Mouse (Mus musculus) heart, embryonic 12.5 days (tissue): ENCODE results near the gene Trpv2. TPM values are rescaled to one million over a fixed set of nuclear protein-coding genes. Genes with fewer than 3 reads are reported as not detected.

Source experiments
- ATAC-seq: fragments of 200-750 bp; cut with Nextera tagmentation; 2 replicates; pipeline ENCODE4 v1.8.0; 2017; ENCODE audit warnings: moderate TSS enrichment, moderate library complexity; ENCODE audit not compliant: insufficient number of reproducible peaks, low FRiP score
- H3K27ac ChIP-seq: fragments of 300-500 bp; sonication (generic); 2 replicates; pipeline ENCODE4 v1.5.1; 2016; ENCODE audit warnings: mild to moderate bottlenecking, moderate library complexity; ENCODE audit not compliant: poor library complexity, severe bottlenecking
- H3K27me3 ChIP-seq: fragments of 300-500 bp; sonication (generic); replicated peaks from 2 replicates; pipeline ENCODE4 v1.6.1; 2016; ENCODE audit warnings: mild to moderate bottlenecking, moderate library complexity
- H3K36me3 ChIP-seq: fragments of 300-500 bp; sonication (generic); 2 replicates; pipeline ENCODE4 v1.6.1; 2016; ENCODE audit warnings: mild to moderate bottlenecking, moderate library complexity
- H3K4me1 ChIP-seq: fragments of 300-500 bp; sonication (generic); replicated peaks from 2 replicates; pipeline ENCODE4 v1.6.1; 2016; ENCODE audit warnings: mild to moderate bottlenecking
- H3K4me2 ChIP-seq: fragments of 300-500 bp; sonication (generic); 2 replicates; pipeline ENCODE4 v1.6.1; 2016; ENCODE audit warnings: mild to moderate bottlenecking, moderate library complexity
- H3K4me3 ChIP-seq: fragments of 300-500 bp; sonication (generic); 2 replicates; pipeline ENCODE4 v1.5.1; 2016; ENCODE audit warnings: mild to moderate bottlenecking
- H3K9ac ChIP-seq: fragments of 300-500 bp; sonication (generic); 2 replicates; pipeline ENCODE4 v1.6.1; 2016; ENCODE audit warnings: mild to moderate bottlenecking, moderate library complexity
- H3K9me3 ChIP-seq: fragments of 300-500 bp; sonication (generic); replicated peaks from 2 replicates; pipeline ENCODE4 v1.6.1; 2016; ENCODE audit warnings: mild to moderate bottlenecking, moderate library complexity
- WGBS: fragments of 180-500 bp; shearing (Covaris S2); methylation state at CpG from one replicate; pipeline ENCODE4 v1.1.7; 2016; 5-methylcytosine and 5-hydroxymethylcytosine counted together
- polyA plus RNA-seq: library from polyadenylated mRNA; unstranded; fragments of >200 nt; fragmentation: Nextera tagmentation; extraction: Ambion mirVana; gene quantifications from 2 replicates; pipeline ENCODE4 v1.2.1, GENCODE M21; 2016

Gene Trpv2
- polyA plus RNA-seq, 1 experiment from 2014 or later = 4.6 TPM

DNA sequence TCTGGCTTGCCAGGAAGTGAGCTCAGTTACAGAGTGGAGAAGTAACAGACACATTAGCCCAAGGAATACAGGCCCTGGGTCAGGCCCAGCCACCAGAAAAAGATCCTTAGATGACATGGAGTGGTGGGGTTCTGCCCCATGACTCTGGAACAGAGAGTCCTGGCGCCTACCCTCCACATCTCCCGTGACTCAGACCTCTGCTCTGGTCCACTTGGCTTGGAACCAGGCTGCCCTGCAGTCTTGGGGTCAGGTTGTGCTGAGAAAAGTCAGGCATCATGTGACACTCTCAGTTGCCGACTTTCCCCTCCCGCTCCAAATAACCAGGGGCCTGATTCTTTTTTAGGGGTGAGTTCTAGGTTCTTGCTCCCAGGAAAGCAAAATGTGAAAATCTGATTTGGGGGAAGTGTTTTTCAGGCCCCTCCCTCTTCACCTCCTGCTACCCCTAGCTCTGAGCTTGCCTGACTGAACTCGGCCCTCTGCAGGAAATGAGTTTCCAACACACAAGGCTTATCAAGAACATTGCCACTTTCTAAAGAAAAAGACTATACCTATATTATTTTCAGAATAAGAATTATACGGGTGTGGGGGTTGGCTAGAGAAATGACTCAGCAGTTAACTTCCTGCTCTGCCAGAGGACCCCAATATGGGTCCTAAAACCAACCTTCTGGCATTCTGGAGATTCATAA lies 15.2 kb upstream of the Trpv2 start:
- no peak overlapping the region for H3K4me3 ChIP-seq
- peaks cover 12% of the 10 kb centered on the region for H3K36me3 ChIP-seq
- 33% methylated on average over 6 of the region's 6 CpGs for WGBS
- ATAC-seq = no peak
- H3K4me1 ChIP-seq = peaks cover 22% of the 10 kb centered on the region
- no peaks in the 10 kb centered on the region for H3K9me3 ChIP-seq
- no peak overlapping the region for H3K27ac ChIP-seq
- no peaks in the 10 kb centered on the region for H3K27me3 ChIP-seq
- H3K4me2 ChIP-seq = no peak overlapping the region
- no peak overlapping the region for H3K9ac ChIP-seq

DNA sequence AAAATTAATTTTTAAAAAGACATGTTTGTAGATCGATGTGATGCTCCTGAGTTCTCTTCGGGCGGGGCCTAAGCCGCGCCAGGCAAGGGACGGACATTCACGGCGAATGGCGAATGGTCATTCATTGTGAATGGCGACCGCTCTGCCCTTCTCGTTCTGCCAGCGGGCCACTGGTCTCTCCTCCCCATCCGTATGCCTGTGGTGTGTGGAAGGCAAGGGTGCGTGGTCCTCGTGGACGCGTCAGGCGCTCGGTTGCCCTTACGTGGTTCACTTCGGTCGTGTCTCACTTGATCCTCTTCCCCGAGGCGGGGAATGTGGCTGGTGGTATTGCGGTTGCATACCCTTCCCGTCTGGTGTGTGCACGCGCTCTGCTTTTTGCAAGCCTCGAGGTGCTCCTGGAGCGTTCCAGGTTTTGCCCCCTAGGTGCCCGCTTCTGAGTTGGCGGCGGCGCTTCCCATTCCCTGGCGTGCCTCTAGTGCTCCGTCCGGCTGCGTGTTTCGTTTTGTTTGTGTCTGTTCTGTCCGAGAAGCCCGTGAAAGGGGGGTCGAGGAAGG lies 13.7 kb upstream of the Trpv2 start:
- Histone ChIP-seq H3K27me3 (no peaks in the 10 kb centered on the region), H3K4me1 (peaks cover 10% of the 10 kb centered on the region), H3K27ac (no peak overlapping the region), H3K4me2 (peak overlapping the region; percentile 90), H3K9me3 (no peaks in the 10 kb centered on the region), H3K36me3 (no peaks in the 10 kb centered on the region), H3K9ac (peak overlapping the region; percentile 66), H3K4me3 (peak overlapping the region; percentile 46)
- WGBS = 27% methylated on average over 43 of the region's 43 CpGs
- ATAC-seq = no peak

DNA sequence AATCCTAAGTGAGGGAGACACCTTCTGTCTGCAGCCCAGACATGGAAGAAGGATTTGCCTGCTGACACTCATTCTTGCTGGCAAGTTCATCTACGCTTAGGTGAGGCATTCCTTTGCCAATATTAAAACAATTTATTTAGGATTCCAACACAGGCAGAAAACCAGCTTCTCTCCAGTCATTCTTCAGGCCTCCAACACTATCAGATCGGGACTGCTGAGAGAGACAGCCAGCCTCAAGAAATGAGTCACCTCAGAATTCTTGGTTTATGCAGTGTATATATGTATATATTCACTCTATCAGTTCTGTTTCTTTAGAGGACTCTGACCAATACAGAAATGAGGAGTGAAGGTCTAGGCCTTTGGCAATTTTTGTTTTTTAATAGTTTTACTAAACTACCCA lies 10.7 kb upstream of the Trpv2 start:
- no peak overlapping the region for H3K4me2 ChIP-seq
- no peak overlapping the region for H3K27ac ChIP-seq
- WGBS = 81% methylated on average over 2 of the region's 2 CpGs
- peaks cover 10% of the 10 kb centered on the region for H3K4me1 ChIP-seq
- ATAC-seq = no peak
- H3K4me3 ChIP-seq = no peak overlapping the region
- no peaks in the 10 kb centered on the region for H3K9me3 ChIP-seq
- H3K9ac ChIP-seq = no peak overlapping the region
- H3K27me3 ChIP-seq = no peaks in the 10 kb centered on the region
- no peaks in the 10 kb centered on the region for H3K36me3 ChIP-seq

DNA sequence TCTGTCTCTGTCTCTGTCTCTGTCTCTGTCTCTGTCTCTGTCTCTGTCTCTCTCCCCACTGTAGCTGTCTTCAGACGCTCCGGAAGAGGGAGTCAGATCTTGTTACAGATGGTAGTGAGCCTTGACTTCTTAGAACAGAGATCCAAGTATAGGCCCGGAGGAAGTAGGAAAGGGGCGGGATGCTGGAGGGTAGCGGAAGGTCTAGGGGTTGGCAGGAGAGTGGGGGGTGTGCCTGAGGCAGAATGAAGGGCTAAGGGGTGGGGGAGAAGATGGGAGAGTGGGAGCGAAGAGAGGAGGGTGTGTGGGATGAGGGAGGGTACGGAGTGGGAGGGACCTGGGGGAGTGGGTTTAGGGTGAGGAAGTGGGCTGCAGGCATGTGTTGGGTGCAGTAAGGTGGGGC lies 8.5 kb upstream of the Trpv2 start:
- WGBS = 57% methylated on average over 7 of the region's 7 CpGs
- H3K4me2 ChIP-seq = no peak overlapping the region
- no peak for ATAC-seq
- no peaks in the 10 kb centered on the region for H3K36me3 ChIP-seq
- H3K27me3 ChIP-seq = no peaks in the 10 kb centered on the region
- H3K27ac ChIP-seq = no peak overlapping the region
- no peak overlapping the region for H3K4me3 ChIP-seq
- H3K9ac ChIP-seq = no peak overlapping the region
- H3K9me3 ChIP-seq = no peaks in the 10 kb centered on the region
- H3K4me1 ChIP-seq = no peaks in the 10 kb centered on the region

DNA sequence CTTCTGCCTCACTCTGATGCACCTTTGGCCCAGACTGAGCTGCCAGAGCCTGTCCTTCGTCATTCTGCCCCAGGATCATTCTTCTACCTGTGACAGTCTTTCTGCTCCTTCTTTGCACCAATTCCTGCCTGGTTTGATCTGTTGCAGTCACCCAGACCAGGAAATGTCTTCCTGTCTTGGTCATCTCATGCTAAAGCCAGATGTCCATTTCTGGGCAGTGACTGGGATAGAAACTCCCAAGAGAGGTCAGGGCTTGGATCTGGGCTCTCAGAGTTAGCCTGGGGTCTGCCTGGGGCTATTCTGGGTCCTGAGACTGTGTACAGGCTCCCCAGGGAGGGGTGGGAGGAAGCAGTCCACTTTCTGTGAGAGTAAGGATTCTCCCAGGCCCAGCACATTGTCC lies 8.1 kb upstream of the Trpv2 start:
- Histone ChIP-seq H3K4me3 (no peak overlapping the region), H3K27ac (no peak overlapping the region), H3K36me3 (no peaks in the 10 kb centered on the region), H3K27me3 (no peaks in the 10 kb centered on the region), H3K4me2 (no peak overlapping the region), H3K9ac (no peak overlapping the region), H3K4me1 (no peaks in the 10 kb centered on the region), H3K9me3 (no peaks in the 10 kb centered on the region)
- no peak for ATAC-seq
- 58% methylated on average over 1 of the region's 1 CpGs for WGBS

DNA sequence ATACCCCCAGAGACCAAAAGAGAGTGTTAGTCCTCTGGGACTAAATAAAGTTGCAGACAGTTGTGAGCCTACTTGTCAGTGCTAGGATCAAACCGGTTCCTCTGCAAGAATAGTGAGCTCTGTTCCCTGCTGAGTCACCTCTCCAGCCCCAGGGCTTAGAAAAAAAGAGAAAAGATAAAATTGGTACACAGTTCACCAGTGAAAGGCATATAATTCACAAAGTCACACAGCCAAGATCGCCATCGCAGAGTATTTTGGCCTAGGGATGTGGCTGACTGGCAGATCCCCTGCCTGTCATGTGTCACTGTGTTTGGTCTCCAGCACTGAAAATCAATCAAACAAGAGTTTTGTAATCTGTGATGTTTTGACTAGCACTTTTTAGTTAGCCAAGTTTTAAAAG lies 6.0 kb upstream of the Trpv2 start:
- Histone ChIP-seq H3K4me3 (no peak overlapping the region), H3K9ac (no peak overlapping the region), H3K27me3 (no peaks in the 10 kb centered on the region), H3K36me3 (no peaks in the 10 kb centered on the region), H3K4me2 (no peak overlapping the region), H3K9me3 (no peaks in the 10 kb centered on the region), H3K4me1 (no peaks in the 10 kb centered on the region), H3K27ac (no peak overlapping the region)
- ATAC-seq = no peak
- WGBS = 72% methylated on average over 3 of the region's 3 CpGs

DNA sequence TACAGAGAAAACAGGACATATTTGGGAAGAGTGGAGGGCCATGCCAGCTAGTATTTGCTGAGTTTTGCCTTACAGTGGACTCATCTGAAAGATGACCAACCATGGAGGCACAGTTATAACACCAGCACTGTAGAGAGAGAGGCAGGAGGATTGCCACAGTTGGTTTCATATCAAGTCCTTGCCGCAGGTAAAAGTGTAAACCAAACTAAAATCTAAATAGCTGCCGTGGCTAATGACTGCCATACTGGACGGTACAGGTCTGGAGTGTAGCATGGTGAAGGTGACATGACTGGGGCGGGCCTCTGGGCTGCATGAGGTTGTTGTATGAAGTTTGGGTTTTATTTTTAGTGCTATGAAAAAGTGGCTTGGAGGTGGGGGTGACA lies 408 bp downstream of the Trpv2 start:
- H3K9me3 ChIP-seq = no peaks in the 10 kb centered on the region
- no peaks in the 10 kb centered on the region for H3K27me3 ChIP-seq
- no peak overlapping the region for H3K4me3 ChIP-seq
- peaks cover 17% of the 10 kb centered on the region for H3K4me1 ChIP-seq
- no peak overlapping the region for H3K4me2 ChIP-seq
- no peak overlapping the region for H3K9ac ChIP-seq
- H3K36me3 ChIP-seq = no peaks in the 10 kb centered on the region
- WGBS = 76% methylated on average over 4 of the region's 4 CpGs
- no peak overlapping the region for H3K27ac ChIP-seq
- ATAC-seq = no peak

DNA sequence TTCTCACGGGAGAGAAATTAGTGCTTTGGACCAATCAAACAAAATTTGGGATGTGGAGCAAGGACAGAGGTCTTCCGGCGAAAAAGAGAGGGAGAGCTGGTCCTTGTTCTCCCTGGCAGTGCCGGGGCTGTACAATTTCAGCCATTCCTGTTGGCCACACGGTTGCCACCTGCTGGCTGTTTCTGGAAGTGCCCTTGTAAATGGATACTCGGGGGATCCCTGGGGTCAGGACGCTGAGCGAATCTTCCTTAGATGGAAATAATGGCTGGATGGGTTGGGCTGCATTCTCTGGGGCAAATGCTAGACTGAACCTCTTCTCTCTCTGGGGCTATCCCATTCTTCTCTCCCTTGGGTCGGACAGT lies 992 bp downstream of the Trpv2 start:
- WGBS = 3% methylated on average over 9 of the region's 9 CpGs
- Histone ChIP-seq H3K27ac (no peak overlapping the region), H3K4me1 (peaks cover 17% of the 10 kb centered on the region), H3K27me3 (no peaks in the 10 kb centered on the region), H3K9me3 (no peaks in the 10 kb centered on the region), H3K4me2 (peak overlapping the region; percentile 97), H3K36me3 (no peaks in the 10 kb centered on the region), H3K9ac (peak overlapping the region; percentile 63), H3K4me3 (peak overlapping the region; percentile 56)
- ATAC-seq = peak; percentile 73

DNA sequence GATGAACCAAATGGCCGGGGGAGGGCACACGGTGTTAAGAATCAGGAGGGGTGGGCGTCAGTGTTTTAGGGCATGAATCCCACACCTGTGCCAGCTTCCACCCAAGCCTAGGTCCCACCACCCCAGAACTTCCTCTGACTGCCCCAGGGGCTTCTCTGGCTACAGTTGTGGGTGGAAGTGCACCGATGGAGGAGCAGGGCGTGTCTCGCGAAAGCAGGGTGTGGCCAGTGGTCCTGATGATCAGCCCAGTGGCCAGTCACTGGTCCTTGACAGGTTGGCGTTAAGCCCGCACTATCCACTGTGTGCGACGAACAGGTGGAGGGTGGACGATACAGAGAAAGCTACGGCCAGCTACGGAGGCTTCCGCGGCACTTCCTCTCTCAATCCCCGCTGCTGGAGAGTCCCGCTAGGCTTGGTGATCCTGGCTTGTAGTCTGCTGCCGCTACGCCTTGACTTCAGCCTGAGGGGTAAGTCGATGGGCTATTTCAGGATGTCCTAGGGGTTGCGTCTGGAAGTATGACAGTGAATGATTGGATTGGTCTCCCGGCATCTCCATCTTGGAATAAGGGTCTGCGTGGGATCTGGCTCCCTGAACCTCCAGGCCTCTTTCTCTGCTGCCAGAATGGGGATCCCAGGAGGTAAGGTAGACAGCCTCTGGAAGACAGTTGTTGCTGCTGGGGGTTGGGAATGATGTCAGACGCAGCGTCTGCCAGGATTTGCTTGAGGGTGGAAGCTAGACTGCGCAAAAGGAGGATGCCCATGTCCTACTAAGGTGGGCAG lies 1.6 kb downstream of the Trpv2 start:
- H3K9ac ChIP-seq = peak overlapping the region; percentile 63
- H3K4me3 ChIP-seq = peak overlapping the region; percentile 56
- 5% methylated on average over 27 of the region's 27 CpGs for WGBS
- ATAC-seq = peak; percentile 72
- no peaks in the 10 kb centered on the region for H3K27me3 ChIP-seq
- peak overlapping the region; percentile 97 for H3K4me2 ChIP-seq
- no peaks in the 10 kb centered on the region for H3K36me3 ChIP-seq
- H3K9me3 ChIP-seq = no peaks in the 10 kb centered on the region
- peaks cover 17% of the 10 kb centered on the region for H3K4me1 ChIP-seq
- no peak overlapping the region for H3K27ac ChIP-seq

DNA sequence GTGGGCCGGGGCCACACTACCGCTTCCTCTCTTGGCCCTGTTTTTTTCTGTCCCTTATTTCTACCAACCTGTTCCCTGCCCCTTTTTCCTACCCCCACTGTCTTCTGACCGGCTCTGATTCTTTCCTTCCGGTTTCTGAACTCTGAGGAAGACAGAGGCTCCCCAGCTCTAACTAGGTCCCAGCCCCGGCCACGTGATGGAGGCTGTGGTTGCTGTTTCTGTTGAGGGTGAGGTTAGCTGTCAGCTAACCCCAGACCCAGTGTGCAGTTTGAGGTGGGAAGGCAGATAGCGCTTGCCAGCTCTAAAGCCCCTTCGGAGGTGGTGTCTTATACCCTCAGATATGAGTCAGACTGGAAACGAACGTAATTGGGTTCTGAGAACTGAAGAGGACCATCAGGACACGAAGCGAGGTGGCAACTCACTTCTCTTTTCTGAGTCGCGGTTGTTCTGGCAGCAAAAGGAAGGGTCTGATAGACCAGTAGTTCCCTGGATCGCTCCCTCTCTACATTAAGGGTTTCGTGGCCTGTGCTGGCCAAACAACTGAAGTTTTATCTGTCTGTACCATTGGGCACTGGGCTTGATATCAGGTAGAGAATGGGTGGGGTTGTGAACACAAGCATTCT lies 2.4 kb downstream of the Trpv2 start:
- whole genome bisulfite sequencing = 49% methylated on average over 16 of the region's 16 CpGs
- H3K9ac ChIP-seq = peak overlapping the region; percentile 63; the same call in 1 of the 2 replicates

DNA sequence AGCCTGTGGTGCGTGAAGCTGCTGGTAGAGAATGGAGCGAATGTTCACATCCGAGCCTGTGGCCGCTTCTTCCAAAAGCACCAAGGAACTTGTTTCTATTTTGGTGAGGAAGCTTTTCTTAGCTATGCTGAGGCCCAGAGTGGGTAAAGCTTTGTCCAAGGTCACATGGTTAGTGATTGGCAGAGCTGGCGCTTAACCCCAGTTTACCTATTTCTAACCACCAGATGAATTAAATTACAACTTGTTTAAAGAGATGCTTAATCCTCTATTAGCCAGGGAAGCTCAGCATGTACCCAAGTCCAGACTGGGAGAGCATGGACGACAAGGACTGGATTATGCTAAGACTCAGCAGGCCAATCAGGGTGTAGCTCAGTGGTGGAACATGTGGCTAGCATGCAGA lies 8.7 kb downstream of the Trpv2 start:
- WGBS = 62% methylated on average over 6 of the region's 6 CpGs
- Histone ChIP-seq H3K4me1 (0 out of 2 replicates have a peak, but pooled peaks cover 4% of the 10 kb centered on the region), H3K9me3 (no peaks in the 10 kb centered on the region), H3K27ac (no peak overlapping the region; the same call in 1 of the 2 replicates), H3K4me2 (peak overlapping the region; percentile 44), H3K36me3 (no peaks in the 10 kb centered on the region), H3K9ac (no peak overlapping the region), H3K27me3 (no peaks in the 10 kb centered on the region), H3K4me3 (no peak overlapping the region)
- no peak for ATAC-seq

More for the DNA sequence above, 2.4 kb downstream of the Trpv2 start:
- Histone ChIP-seq H3K4me3 (peak overlapping the region; percentile 56), H3K4me1 (peaks cover 17% of the 10 kb centered on the region), H3K27ac (no peak overlapping the region), H3K4me2 (peak overlapping the region; percentile 97), H3K9me3 (no peaks in the 10 kb centered on the region), H3K27me3 (no peaks in the 10 kb centered on the region), H3K36me3 (no peaks in the 10 kb centered on the region)
- ATAC-seq = no peak
